Mouse (Mus musculus) cerebellum, adult 11 months (tissue): ENCODE results near the gene Kctd13.

ENCODE experiments used
- DNase-seq: peaks from one replicate; pipeline ENCODE4 v3.0.0; 2022

Gene Kctd13

DNA sequence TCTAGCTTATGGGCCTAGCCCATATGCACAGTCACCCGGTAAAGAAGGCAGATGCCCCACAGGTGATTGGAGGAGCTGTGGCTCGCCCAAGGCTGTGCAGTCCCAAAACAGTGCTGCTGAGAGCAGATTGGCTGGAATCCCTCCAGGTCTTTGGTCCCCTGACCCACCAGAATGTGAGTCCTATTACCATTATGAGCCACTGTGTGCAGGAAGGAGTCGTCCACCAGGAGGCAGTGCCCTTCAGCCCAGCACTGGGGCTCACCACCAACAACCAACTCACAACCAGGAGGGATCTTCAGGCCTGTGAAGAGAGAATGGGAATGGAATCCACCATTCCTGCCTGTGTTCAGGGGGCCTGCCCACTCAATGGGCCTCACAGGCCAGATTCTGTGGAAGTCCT is 17.9 kb downstream of the Kctd13 start:
- DNase-seq, result peak; percentile 45

DNA sequence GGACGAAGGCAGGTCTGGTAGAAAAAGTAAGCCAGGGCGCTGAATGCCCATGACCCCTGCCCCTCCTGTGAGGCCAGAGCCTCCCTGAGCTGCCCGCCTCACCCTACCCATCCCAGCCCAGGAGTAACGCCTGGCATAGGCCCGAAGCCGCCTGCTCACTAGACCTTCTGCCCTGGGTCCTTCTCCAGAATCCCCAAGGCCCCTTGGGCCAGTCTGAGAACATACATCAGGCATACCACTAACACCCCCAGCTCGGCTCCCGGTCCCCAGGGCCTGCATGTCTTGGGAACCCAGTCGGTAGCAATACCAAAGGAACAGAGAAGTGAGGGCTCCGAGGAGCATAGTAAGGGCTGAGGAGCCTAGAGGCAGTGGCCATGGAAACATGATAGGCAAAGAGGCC is 19.9 kb downstream of the Kctd13 start:
- no peak for DNase-seq

DNA sequence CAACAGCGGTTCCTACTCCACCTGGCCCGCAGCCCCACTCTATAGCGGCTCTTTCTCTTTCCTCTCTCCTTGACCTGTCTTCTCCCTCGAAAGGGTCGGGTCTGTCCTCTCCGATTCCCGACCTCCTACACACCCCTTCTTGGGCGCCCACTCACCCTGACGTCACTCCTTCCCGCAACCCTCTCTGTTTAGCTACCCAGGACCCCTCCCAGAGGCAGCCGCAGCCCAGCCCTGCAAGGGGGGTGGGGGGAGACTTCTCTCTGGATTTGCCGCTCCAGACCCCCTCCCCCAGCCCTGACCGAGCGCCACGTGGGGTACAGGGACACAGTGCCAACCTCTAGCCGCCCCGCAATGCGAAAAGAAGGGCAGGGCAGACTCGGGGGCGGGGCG is 20.7 kb downstream of the Kctd13 start, which contains the start of gene Asphd1:
Gene Asphd1, minus strand, starts transcription at position 180 of the 390 bp plus-strand sequence.
- DNase-seq, result no peak

DNA sequence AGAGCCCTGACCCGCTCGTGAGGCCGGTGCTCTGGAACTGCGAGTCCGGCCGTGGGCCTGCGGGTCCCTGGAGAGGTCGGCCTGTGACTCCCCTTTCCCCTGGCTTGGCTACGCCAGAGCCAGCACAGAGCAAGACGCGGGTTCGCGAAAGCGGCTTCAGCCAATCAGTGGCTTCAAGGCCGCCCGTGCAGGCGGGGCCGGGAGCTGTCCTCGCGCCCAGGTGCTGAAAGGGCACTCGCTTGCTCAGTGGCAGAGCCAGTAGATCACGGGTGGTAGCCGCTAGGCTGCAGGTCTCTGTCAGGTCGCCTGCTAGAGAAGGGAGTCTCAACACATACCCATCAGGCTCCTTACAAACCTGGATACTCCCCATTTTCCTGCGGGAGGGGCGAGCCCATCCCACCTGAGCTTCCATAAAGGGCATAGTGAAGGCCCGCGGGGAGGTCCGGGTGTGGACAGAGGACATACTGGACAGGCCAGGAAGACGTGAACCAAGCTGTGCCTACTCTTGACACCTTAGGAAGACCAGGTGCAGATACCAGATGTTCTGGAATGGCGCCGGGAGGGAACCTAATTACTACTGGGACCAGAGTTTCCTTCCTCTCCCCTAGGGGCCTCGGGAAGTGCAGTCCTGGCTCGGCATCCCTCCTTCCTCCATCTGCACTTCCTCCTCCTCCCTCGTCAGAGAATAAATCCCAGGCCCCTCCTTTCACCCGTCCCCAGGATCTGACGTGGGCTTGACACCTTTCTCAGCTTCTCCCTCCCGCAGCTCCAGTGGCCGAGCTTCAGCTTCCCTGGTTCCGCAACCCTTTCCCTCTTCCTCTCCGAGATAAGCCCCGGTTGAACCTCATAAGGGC is 21.3 kb downstream of the Kctd13 start, which contains the start of gene Sez6l2:
Gene Sez6l2, plus strand, starts transcription at position 771 of the 854 bp plus-strand sequence.
- DNase-seq, result peak; percentile 87

DNA sequence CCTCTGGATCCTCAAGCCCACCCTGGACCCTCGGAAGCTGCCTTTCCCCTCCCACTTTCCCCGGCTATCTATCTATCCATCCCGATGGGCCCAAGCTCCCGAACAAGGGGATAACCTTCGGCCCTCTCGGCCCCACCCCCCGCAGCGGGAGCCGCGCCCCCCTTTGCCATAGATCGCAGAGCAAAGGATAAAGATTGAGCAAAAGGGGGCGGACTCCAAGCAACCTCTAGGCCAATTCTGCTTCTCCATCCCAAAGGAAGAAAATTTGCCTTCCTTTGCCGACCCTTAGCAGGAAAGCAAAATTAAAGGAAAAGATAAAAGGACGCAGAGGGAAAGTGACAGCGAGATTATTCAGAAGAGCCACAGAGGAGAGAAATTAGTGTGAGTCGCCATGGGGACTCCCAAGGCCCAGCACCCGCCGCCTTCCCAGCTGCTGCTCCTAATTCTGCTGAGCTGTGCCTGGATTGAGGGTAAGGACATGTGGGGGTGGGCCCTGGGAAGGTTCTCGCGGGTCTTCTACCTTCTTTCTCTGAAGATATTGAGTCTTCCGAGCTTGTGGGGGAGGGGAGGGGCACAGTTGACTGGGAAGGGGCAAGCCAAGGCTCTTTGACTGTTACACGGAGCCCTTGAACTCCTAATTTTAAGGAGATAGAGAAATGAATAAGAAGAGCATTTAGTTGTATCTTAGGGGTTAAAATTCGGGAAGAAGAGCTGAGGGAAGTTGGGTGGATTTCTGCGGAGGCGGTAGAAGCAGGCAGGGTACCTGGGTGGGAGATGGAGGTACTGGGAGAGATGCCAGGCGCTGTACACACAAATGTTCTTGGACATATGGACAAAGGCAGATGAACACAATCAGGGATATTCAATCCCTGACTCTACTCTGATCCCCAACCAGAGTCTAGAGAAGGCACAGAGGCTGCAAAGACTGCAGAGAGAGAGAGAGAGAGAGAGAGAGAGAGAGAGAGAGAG is 22.3 kb downstream of the Kctd13 start:
- no peak for DNase-seq

DNA sequence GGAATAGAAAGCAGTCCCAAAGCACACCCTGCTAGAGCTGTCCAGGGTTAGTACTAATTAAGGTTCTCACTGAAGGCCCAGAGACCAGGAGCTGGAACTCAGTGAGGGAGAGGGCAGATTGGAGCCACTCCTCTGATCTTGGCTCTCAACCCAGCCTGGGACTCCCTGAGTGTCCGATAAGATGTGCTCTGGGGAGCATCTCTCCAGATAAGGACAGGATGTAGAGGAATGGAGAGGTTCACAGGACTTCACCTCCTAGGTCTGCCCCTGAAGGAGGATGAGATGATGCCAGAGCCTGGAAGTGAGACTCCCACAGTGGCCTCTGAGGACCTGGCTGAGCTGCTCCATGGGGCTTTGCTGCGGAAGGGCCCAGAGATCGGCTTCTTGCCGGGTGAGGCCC is 23.1 kb downstream of the Kctd13 start:
- no peak for DNase-seq

DNA sequence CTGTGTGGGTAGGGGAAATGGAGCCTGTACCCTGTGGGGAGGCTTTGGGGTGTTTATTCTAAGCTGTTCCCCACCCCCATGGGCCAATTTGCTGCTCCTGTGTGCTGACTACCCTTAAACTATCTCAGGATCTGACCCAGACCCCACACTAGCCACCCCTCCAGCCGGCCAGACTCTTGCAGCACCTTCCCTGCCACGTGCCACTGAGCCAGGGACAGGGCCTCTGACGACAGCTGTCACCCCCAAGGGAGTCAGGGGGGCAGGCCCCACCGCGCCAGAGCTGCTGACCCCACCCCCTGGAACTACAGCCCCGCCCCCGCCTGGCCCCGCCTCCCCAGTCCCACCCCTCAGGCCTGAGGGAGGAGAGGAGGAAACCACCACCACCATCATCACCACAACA is 24.0 kb downstream of the Kctd13 start:
- DNase-seq, result no peak

DNA sequence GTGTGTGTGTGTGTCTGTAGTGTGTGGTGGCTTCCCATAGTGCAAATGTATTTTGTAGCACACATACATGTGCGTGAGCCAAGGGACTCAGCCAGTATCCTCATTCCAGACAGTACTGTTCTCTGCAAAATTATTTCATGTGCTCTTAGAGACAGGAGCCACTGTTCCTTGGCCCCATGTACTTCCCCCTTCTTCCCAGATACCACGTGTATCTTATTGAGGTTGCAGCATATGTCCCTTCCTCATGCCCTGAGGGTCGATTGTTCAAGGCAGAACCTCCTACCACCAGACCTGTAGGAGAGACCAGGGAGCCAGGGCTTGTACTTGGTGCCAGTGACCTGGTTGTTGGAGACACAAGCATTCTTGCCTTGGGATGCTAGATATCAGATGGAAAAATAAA is 26.4 kb downstream of the Kctd13 start:
- no peak for DNase-seq

DNA sequence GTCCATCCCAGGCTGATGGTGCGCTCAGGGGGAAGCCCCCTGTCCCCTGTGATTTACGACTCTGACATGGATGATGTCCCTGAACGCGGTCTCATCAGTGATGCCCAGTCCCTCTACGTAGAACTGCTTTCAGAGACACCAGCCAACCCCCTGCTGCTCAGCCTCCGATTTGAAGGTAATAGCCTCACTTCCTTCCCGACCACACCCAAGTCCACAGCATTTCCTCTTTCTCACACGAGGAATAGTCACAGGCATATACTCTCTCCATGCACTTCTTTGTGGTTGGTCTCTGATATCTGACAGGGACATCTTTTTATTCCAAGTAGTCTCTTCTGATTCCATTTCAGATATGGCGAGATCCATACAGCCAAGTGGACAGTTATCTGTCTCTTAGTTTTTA is 31.1 kb downstream of the Kctd13 start:
- no peak for DNase-seq

DNA sequence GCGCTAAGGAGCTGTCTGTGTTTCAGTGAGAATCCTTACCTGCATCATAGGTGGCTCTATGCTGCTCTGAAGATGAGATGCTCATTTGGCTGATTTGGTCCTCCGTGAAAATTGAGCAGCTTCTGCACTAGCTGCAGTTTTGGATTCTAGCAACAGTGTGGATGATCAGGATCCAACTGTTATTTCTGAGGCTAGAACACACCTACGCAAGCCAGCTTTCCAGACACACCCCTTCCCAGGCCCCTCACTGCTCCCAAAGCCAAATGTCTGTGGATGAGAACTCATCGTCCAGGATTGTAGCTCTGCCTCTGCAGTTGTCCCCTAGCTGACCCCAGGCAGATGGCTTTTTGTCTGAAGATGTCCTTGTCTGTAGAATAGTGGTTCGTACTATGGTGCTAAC is 32.4 kb downstream of the Kctd13 start:
- no peak for DNase-seq

DNA sequence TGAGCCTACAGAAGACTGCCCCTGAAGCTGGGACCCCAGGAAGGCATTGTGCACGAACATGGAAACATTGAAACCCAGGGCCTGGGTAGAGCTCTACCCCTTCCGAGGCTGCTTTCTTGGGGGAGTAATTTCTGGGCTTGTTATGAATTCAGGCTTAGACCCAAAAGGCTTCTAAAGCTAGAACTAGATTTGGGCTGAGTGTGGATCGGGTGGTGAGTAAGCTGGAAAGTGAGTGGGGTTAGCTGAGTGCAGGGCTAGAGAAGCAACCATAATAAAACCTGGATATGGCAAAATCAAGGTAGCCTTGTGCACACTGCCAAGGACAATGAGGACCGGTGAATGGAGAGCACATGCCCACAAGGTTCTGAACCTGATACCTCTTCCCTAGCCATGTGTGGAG is 33.3 kb downstream of the Kctd13 start:
- DNase-seq, result no peak

DNA sequence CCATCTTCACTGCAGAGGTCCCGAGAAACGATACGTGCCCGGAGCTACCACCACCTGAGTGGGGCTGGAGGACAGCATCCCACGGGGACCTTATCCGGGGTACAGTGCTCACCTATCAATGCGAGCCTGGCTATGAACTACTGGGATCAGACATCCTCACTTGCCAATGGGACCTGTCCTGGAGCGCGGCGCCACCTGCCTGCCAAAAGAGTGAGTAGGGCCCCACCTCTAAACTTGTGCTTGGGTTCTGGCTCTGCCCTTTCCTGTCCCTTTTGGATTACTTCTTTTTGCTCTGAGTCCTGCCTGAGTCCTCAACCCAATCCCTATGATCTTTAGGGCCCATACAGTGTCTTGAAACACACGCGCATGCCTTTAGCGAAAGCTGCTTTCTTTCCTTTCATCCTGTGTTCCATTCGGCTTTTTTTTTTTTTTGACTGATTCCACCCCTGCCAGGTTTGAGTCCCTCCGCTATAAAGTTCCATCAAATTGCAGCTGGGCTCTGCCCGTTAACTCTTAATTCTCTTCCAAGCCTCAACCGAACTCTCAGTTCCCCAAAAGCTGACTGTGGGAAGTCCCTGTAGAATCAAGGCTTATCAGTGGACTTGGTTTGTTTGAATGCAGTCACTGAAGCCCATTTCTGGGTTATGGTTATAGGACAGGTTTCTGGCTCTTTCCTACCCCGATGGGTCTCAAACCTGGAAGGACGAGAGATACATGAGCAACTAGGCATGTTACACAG is 35.0 kb downstream of the Kctd13 start:
- DNase-seq, result no peak

DNA sequence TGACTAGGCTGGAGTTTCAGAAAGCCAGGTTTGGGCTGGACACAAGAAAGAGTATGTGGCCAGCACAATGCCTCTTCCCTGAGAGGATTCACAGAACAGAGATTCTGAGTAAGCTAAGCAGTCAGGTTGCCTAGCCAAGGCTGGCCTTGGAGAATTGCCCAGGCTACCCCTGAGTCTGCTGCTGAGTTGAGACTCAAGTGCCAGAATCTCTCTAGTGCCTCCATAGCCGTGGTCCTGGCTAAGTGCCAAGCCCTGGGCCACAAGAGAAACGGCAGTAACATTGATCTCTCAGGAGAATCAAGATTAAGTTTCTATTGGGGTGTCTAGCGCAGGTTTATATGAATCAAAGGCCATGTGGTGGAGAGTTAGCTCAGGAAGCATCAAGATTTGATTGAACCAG is 36.9 kb downstream of the Kctd13 start:
- peak; percentile 68 for DNase-seq

DNA sequence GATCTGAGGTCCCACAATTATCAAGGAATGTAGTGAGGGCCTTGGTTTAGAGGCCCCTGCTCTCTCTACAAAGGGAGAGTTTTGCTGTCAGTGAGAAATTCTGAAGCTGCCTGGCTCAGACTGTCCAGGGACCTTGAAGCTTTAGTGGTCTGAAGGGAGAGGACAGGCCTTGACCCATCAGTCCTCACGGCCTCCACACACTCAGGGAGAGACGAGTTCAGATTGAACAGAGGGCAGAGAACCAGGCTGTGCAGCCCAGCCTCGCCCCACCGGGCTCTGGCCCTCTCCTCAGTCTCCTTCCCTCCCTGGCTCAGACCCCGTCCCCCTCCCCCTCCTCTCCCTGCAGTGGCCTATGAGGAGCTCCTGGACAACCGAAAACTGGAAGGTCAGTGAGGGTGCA is 38.7 kb downstream of the Kctd13 start:
- DNase-seq, result no peak

DNA sequence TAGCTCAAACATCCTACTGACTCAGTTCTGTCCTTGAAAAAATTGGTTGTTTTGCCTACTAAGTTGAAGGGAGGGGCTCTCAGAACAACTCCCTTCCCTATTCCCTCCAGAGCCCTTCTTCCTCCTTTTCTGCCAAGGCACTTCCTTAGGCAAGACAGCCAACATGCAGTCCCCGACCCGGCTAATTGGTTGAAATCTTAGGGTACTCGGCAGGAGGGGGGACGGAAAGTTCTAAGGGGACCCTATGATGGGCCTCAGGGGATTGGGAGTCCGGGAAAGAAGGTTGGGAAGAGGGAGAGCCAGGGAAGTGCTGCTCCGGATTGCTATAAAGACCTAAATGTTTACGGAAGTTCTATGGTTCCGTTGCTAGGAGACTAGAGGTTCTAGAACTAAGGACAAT is 46.8 kb downstream of the Kctd13 start:
- no peak for DNase-seq

DNA sequence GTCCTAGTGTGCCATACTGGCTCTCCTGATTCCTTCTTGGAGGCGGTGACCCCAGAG is 47.0 kb downstream of the Kctd13 start, which contains the start of gene Cdipt:
Gene Cdipt, plus strand, starts transcription at position 22 of the 57 bp plus-strand sequence.
- no peak for DNase-seq

DNA sequence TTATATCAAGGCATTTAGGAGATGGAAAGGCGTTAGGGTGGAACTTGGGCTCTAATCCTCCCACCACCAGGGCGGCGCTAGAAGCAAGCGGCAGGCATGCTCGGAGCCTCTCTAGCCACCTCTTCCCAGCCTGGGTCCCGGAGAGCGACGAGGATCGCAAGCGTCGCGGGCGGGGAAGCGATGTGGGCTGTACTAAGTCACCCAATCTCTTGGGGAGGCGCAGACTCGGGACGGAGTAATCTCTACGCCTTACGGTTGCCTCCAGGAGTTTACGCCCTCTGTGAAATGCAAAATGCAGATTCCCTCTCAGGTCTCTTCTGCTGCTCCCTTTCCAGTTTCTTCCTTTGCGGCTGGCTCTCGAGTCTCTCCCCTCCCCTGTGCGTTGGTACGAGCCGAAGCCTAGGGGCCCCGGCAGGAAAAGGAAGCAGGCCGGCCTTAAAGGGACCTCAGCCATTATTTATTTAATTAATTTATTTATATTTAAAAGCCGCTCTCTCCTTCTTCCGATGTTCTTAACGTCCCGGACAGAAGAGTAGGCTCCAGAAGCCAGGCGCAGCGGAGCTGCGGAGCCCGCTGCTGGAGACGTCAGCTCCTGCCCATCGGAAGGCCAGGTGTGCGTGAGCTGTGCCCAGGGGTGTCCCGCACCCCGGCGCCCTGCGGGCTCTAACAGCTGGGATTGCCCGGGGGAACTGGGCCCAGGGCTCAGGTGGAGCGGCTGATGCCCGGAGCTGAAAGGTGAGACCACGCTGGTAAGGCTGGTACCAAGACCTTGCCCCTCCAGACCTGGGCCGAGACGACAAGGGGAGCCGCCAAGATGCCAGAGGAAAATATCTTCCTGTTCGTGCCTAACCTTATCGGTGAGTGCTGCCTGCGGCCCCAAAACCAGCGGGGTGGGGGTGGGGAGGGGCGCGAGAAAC is 47.5 kb downstream of the Kctd13 start, which contains the start of gene Cdiptos:
Gene Cdiptos, minus strand, starts transcription at position 149 of the 917 bp plus-strand sequence.
- peak; percentile 95 for DNase-seq

DNA sequence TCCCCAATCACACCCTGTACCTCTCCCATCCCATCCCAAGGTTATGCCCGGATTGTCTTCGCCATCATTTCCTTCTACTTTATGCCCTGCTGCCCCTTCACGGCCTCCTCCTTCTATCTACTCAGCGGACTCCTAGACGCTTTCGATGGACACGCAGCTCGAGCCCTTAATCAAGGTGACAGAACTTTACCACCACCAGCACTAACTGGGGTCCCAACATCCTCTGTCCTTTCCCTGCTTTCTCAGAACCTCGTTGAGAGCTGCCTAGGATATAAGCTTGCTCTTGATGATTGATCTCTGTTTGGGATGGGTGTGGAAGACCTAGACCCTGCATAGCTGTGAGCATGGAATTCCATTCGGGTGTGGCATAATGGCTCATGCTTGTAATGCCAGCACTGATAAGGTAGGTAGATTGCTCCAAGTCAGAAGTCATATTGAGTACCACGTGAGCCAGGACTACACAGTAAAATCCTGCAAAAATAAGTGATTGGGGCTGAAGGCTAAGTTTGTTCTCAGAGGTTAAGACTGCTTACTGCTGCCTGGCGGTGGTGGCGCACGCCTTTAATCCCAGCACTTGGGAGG is 48.3 kb downstream of the Kctd13 start:
- no peak for DNase-seq

DNA sequence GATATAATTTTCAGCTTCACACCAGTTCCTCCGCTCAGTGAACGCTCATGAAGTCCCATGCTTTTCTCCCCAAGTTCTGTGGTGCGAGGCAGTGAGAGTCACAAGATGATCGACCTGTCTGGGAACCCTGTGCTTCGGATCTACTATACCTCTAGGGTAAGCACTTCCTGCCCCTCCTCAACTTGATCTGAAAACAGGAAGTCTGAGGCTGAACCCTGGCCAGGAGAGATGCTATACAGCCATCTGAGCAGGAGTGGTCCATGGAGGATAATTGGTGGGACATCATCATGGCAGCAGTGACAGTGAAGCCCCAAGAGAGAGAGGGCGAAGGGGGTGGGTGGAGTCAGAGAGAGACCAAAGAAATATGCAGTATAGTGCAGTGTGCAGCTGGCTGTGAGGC is 50.2 kb downstream of the Kctd13 start:
- DNase-seq, result no peak

DNA sequence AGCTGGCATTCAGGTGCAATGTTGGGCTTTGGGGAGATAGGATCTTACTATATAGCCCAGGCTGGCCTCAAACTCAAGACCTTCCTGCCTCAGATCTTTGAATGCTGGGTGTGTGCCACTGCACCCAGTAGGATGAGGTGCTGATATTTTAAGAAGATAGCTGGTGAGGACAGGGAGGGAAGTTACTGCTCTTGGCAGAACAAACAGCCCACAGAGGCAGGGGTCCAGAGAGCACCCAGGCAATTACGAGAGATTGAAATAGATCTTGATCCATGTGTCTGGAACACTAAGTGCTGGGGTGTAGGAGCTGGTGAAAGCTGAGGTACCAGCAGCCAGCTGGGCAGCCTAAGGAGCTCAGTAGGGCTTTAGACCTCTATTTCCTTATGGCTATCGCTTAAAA is 52.9 kb downstream of the Kctd13 start:
- no peak for DNase-seq

DNA sequence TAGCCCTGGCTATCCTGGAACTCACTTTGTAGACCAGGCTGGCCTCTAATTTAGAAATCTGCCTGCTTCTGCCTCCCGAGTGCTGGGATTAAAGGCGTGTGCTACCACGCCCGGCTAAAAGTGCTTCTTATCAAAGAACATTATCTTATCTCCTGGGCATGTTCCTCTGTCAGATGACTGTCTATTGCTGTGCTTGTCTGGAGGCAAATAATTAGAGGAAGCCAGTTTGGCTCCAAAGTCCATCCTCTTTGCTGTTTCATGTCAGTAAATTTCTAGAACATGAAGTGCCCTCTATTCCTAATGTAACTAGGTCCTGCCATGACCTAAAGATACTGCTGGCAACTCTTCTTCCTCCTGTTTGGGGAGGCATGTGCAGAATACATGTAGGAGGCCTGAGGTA is 53.4 kb downstream of the Kctd13 start:
- DNase-seq, result no peak

DNA sequence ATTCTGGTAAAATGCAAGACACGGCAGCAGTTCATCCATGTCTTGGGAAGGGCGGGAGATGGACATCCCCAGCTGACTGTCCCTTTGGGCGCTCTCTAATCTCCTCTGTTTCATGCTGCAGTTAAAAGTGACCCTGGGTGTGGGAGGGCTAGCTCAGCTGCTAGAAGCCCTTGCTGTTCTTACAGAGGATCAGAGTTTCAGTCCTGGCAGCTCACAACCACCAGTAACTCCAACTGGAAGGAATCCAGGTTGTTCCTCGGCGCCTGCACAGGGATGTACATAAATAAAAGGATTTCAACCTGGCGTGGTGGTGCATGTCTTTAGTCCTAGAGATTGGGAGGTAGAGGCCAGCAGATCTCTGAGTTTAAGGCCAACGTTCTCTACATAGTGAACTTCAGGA is 54.4 kb downstream of the Kctd13 start:
- no peak for DNase-seq
